Mouse (Mus musculus): ENCODE measurements around the gene Smarcad1. TPM values are rescaled to one million over a fixed set of nuclear protein-coding genes. Genes with fewer than 3 reads are reported as not detected.

The Smarcad1 gene
- polyA plus RNA-seq, 1 experiment: 10.4 TPM

- no peaks in the 10 kb centered on the region for H3K79me2 ChIP-seq (ENCODE audit: control insufficient read depth, insufficient read depth)
- no peaks in the 10 kb centered on the region for H3K36me3 ChIP-seq (ENCODE audit: control insufficient read depth, insufficient read depth)
- no peak for TF ChIP-seq TCF3 (IDR thresholded peaks at IDR 0.05; ENCODE audit: insufficient read length, low read depth)
- peak; percentile 26 for TF ChIP-seq USF1 (IDR thresholded peaks at IDR 0.05; ENCODE audit: low read depth)
- H3K4me2 ChIP-seq (ENCODE audit: low read depth): peak overlapping the region; percentile 37
- H3K27me3 ChIP-seq (ENCODE audit: control insufficient read depth, insufficient read depth, insufficient read length): peaks cover 8% of the 10 kb centered on the region
- H3K4me3 ChIP-seq: no peak overlapping the region
- H3ac ChIP-seq (ENCODE audit: control insufficient read depth, insufficient read length): no peak overlapping the region
These were observed 98.4 kb downstream of the Smarcad1 start for GRCm38 (mm10) chr6:65140750-65141243.

- H3ac ChIP-seq (ENCODE audit: control insufficient read depth, insufficient read length): no peak overlapping the region
- no peak overlapping the region for H3K4me2 ChIP-seq (ENCODE audit: low read depth)
- H3K79me2 ChIP-seq (ENCODE audit: control insufficient read depth, insufficient read depth): no peaks in the 10 kb centered on the region
- no peak overlapping the region for H3K4me3 ChIP-seq
- no peaks in the 10 kb centered on the region for H3K36me3 ChIP-seq (ENCODE audit: control insufficient read depth, insufficient read depth)
- peaks cover 8% of the 10 kb centered on the region for H3K27me3 ChIP-seq (ENCODE audit: control insufficient read depth, insufficient read depth, insufficient read length)
- TF ChIP-seq USF1 (IDR thresholded peaks at IDR 0.05; ENCODE audit: low read depth) (no peak), REST (IDR thresholded peaks at IDR 0.05; ENCODE audit: insufficient read depth, insufficient read length) (no peak), CEBPB (IDR thresholded peaks at IDR 0.05; ENCODE audit: insufficient read depth, poor library complexity, severe bottlenecking) (no peak), MAX (IDR thresholded peaks at IDR 0.05; ENCODE audit: low read depth) (no peak), E2F4 (IDR thresholded peaks at IDR 0.05; ENCODE audit: insufficient read depth) (no peak), POLR2AphosphoS2 (IDR thresholded peaks at IDR 0.05; ENCODE audit: insufficient read length, low read depth) (no peak), POLR2A (IDR thresholded peaks at IDR 0.05; ENCODE audit: insufficient read length, low read depth) (no peak), TCF3 (IDR thresholded peaks at IDR 0.05; ENCODE audit: insufficient read length, low read depth) (no peak), MYOD1 (IDR thresholded peaks at IDR 0.05; ENCODE audit: control insufficient read depth in 1 of 3, insufficient read length in 2 of 3, low read depth in 2 of 3) (no peak), MYOG (IDR thresholded peaks at IDR 0.05; ENCODE audit: control insufficient read depth in 1 of 3, insufficient read depth in 1 of 3, insufficient read length in 2 of 3, low read depth in 2 of 3) (no peak), TCF12 (IDR thresholded peaks at IDR 0.05; ENCODE audit: insufficient read depth, poor library complexity, severe bottlenecking) (no peak), SRF (IDR thresholded peaks at IDR 0.05; ENCODE audit: control insufficient read depth, insufficient read length, low read depth) (no peak)
These were observed 99.9 kb downstream of the Smarcad1 start for GRCm38 (mm10) chr6:65142316-65142715.

- TF ChIP-seq E2F4 (IDR thresholded peaks at IDR 0.05; ENCODE audit: insufficient read depth) (no peak), TCF12 (IDR thresholded peaks at IDR 0.05; ENCODE audit: insufficient read depth, poor library complexity, severe bottlenecking) (no peak), SRF (IDR thresholded peaks at IDR 0.05; ENCODE audit: control insufficient read depth, insufficient read length, low read depth) (no peak), USF1 (IDR thresholded peaks at IDR 0.05; ENCODE audit: low read depth) (no peak), MYOD1 (IDR thresholded peaks at IDR 0.05; ENCODE audit: control insufficient read depth in 1 of 3, insufficient read length in 2 of 3, low read depth in 2 of 3) (no peak), TCF3 (IDR thresholded peaks at IDR 0.05; ENCODE audit: insufficient read length, low read depth) (no peak), MAX (IDR thresholded peaks at IDR 0.05; ENCODE audit: low read depth) (no peak), CEBPB (IDR thresholded peaks at IDR 0.05; ENCODE audit: insufficient read depth, poor library complexity, severe bottlenecking) (no peak), POLR2A (IDR thresholded peaks at IDR 0.05; ENCODE audit: insufficient read length, low read depth) (no peak), REST (IDR thresholded peaks at IDR 0.05; ENCODE audit: insufficient read depth, insufficient read length) (no peak), POLR2AphosphoS2 (IDR thresholded peaks at IDR 0.05; ENCODE audit: insufficient read length, low read depth) (no peak), MYOG (IDR thresholded peaks at IDR 0.05; ENCODE audit: control insufficient read depth in 1 of 3, insufficient read depth in 1 of 3, insufficient read length in 2 of 3, low read depth in 2 of 3) (no peak)
- Histone ChIP-seq H3K36me3 (ENCODE audit: control insufficient read depth, insufficient read depth) (no peaks in the 10 kb centered on the region), H3K4me2 (ENCODE audit: low read depth) (no peak within 1 kb of the TSS), H3K79me2 (ENCODE audit: control insufficient read depth, insufficient read depth) (no peaks in the 10 kb centered on the region), H3K27me3 (ENCODE audit: control insufficient read depth, insufficient read depth, insufficient read length) (peaks cover 8% of the 10 kb centered on the region), H3ac (ENCODE audit: control insufficient read depth, insufficient read length) (no peak within 1 kb of the TSS), H3K4me3 (no peak within 1 kb of the TSS)
These were observed 102.3 kb downstream of the Smarcad1 start, which contains the start of gene Hpgds for GRCm38 (mm10) chr6:65144621-65145205. Gene Hpgds (minus strand): TSS chr6:65144908.

- H3K36me3 ChIP-seq (ENCODE audit: control insufficient read depth, insufficient read depth): no peaks in the 10 kb centered on the region
- no peak overlapping the region for H3K4me3 ChIP-seq
- no peak for TF ChIP-seq MYOD1 (IDR thresholded peaks at IDR 0.05; ENCODE audit: control insufficient read depth in 1 of 3, insufficient read length in 2 of 3, low read depth in 2 of 3)
- no peak for TF ChIP-seq MAX (IDR thresholded peaks at IDR 0.05; ENCODE audit: low read depth)
- no peak for TF ChIP-seq CEBPB (IDR thresholded peaks at IDR 0.05; ENCODE audit: insufficient read depth, poor library complexity, severe bottlenecking)
- TF ChIP-seq TCF12 (IDR thresholded peaks at IDR 0.05; ENCODE audit: insufficient read depth, poor library complexity, severe bottlenecking): no peak
- no peak for TF ChIP-seq E2F4 (IDR thresholded peaks at IDR 0.05; ENCODE audit: insufficient read depth)
- TF ChIP-seq POLR2A (IDR thresholded peaks at IDR 0.05; ENCODE audit: insufficient read length, low read depth): no peak
- TF ChIP-seq USF1 (IDR thresholded peaks at IDR 0.05; ENCODE audit: low read depth): no peak
- no peak for TF ChIP-seq POLR2AphosphoS2 (IDR thresholded peaks at IDR 0.05; ENCODE audit: insufficient read length, low read depth)
- TF ChIP-seq TCF3 (IDR thresholded peaks at IDR 0.05; ENCODE audit: insufficient read length, low read depth): no peak
- no peak for TF ChIP-seq SRF (IDR thresholded peaks at IDR 0.05; ENCODE audit: control insufficient read depth, insufficient read length, low read depth)
- TF ChIP-seq REST (IDR thresholded peaks at IDR 0.05; ENCODE audit: insufficient read depth, insufficient read length): no peak
- TF ChIP-seq MYOG (IDR thresholded peaks at IDR 0.05; ENCODE audit: control insufficient read depth in 1 of 3, insufficient read depth in 1 of 3, insufficient read length in 2 of 3, low read depth in 2 of 3): no peak
- H3ac ChIP-seq (ENCODE audit: control insufficient read depth, insufficient read length): no peak overlapping the region
- no peak overlapping the region for H3K4me2 ChIP-seq (ENCODE audit: low read depth)
- peaks cover 8% of the 10 kb centered on the region for H3K27me3 ChIP-seq (ENCODE audit: control insufficient read depth, insufficient read depth, insufficient read length)
- no peaks in the 10 kb centered on the region for H3K79me2 ChIP-seq (ENCODE audit: control insufficient read depth, insufficient read depth)
These were observed 104.0 kb downstream of the Smarcad1 start for GRCm38 (mm10) chr6:65146363-65146762.
